Comparison of ENCODE assay signal across 13 mouse cellular contexts in genomic region chr4:32524282-32524681, GRCm38 (mm10).
A peak's percentile ranks its signal among the peaks of the same experiment; 100 is the strongest.
DNase-seq lines count a peak whose midpoint lies in the region; ATAC-seq lines count a peak whose summit lies in the region.
"Had no signal": no experiment of that assay in that cellular context is flagged by ENCODE, and none has a peak within 500 bp of the region (broad histone marks: within the 10 kb centered on the region; RNA-seq: fewer than 3 reads in every experiment).

No protein-coding gene starts in this region.

- no peak for DNase-seq in frontal cortex, postnatal 25 days (ENCODE audit: low spot score in 2 of 2)
- peak; percentile 36 for DNase-seq in left cerebral cortex, postnatal 4 days
- DNase-seq in left cerebral cortex, postnatal 36 days (ENCODE audit: low spot score in 2 of 2): no peak
- no peak for DNase-seq in right cerebral cortex, adult 18-20 months
- no peak for DNase-seq in left cerebral cortex, adult 11 months (ENCODE audit: low spot score)
- DNase-seq: cerebellum, adult 2 months; thymus, adult 18-20 months had no signal

- ATAC-seq in frontal cortex, adult (ENCODE audit: low TSS enrichment): 0 out of 2 replicates have a peak, but pooled peaks have one; percentile 20
- no peak for ATAC-seq in heart, embryonic 12.5 days (ENCODE audit: insufficient number of reproducible peaks, low FRiP score)
- ATAC-seq in stomach, embryonic 15.5 days (ENCODE audit: insufficient read depth, low FRiP score, low read depth): no peak
- ATAC-seq: forebrain, embryonic 14.5 days; inflammation-experienced regulatory T-cells, adult 6 months had no signal

- no peak overlapping the region for H3K4me2 ChIP-seq in heart, embryonic 12.5 days
- no peak overlapping the region for H3K4me2 ChIP-seq in stomach, embryonic 15.5 days

- no peak overlapping the region for H3K4me3 ChIP-seq in heart, embryonic 12.5 days
- no peak overlapping the region for H3K4me3 ChIP-seq in stomach, embryonic 15.5 days (replicated peaks)
- H3K4me3 ChIP-seq: layer of hippocampus, adult 2 months had no signal

- 34% methylated on average over 2 of the region's 2 CpGs for WGBS in heart, embryonic 12.5 days
- 17% methylated on average over 2 of the region's 2 CpGs for WGBS in stomach, embryonic 15.5 days

- no peak overlapping the region for H3K9ac ChIP-seq in heart, embryonic 12.5 days
- H3K9ac ChIP-seq in stomach, embryonic 15.5 days: no peak overlapping the region

- intact Hi-C loops in left cerebral cortex, postnatal 4 days (cut with DNase I): no loop called here
- intact Hi-C loops in left cerebral cortex, postnatal 36 days (cut with DNase I): no loop called here

- no peaks in the 10 kb centered on the region for H3K36me3 ChIP-seq in heart, embryonic 12.5 days
- no peaks in the 10 kb centered on the region for H3K36me3 ChIP-seq in stomach, embryonic 15.5 days

- H3K27me3 ChIP-seq in heart, embryonic 12.5 days (replicated peaks): no peaks in the 10 kb centered on the region
- H3K27me3 ChIP-seq in stomach, embryonic 15.5 days (replicated peaks): no peaks in the 10 kb centered on the region

- peak overlapping the region; percentile 15; the same call in 1 of the 2 replicates for H3K27ac ChIP-seq in heart, embryonic 12.5 days (ENCODE audit: poor library complexity, severe bottlenecking)
- peak overlapping the region; percentile 65 for H3K27ac ChIP-seq in stomach, embryonic 15.5 days
- H3K27ac ChIP-seq: layer of hippocampus, adult 2 months had no signal

- H3K9me3 ChIP-seq in heart, embryonic 12.5 days (replicated peaks): no peaks in the 10 kb centered on the region
- no peaks in the 10 kb centered on the region for H3K9me3 ChIP-seq in stomach, embryonic 15.5 days

- peaks cover 58% of the 10 kb centered on the region for H3K4me1 ChIP-seq in heart, embryonic 12.5 days (replicated peaks)
- H3K4me1 ChIP-seq in stomach, embryonic 15.5 days: peaks cover 21% of the 10 kb centered on the region; the same call in 1 of the 2 replicates
